Mouse (Mus musculus) megakaryocyte, embryonic 14.5 days (primary cell): ENCODE measurements at regions not wholly inside any gene's neighbourhood (a gene's known extent, or its start where the extent isn't known, plus 50 kb on each side); places are given as distances from the start of the nearest gene placed in this dataset.

Experiments used
- FLI1 ChIP-seq: IDR thresholded peaks from 2 replicates; pipeline ENCODE4 v1.6.1; 2012; ENCODE audit warnings: low read length, inconsistent platforms, mixed read lengths
- GATA1 ChIP-seq: IDR thresholded peaks from 3 replicates; pipeline ENCODE4 v1.6.1; 2012; ENCODE audit warnings: mixed read lengths, low read length, inconsistent platforms, borderline replicate concordance

GRCm38 (mm10) chr7:83043746-83044145 is 176.6 kb downstream of the Mex3b start:
- TF ChIP-seq GATA1 (no peak), FLI1 (no peak)
